Mouse (Mus musculus) 416B (cell line): Measurements from ENCODE around the gene Nckipsd.

Experiments used
- DNase-seq: peaks from one replicate; pipeline ENCODE4 v3.0.0; 2011; ENCODE audit warnings: low read depth

The Nckipsd gene

GRCm38 (mm10) chr9:108848419-108848818 lies 40.3 kb downstream of the Nckipsd start:
- no peak for DNase-seq

DNA sequence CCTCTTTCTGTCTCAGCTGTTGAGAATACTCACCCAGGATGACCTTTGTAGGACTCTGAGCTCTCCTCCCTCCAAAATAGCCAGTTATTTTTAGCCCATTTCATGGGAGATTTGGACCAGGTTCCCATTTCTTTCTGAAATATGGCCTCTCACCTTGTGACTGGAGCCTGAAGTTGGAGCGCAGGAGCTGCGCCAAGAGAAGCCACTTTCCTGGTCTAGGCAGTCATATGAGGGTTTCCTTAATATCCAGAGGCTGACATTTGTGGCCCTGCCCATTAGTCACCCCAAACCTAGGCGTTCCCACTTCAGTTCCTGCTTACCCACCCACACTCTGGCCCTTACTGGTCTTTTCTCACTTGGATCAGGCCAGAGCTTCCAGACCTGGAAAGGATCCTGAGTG lies 44.8 kb downstream of the Nckipsd start, which contains the start of gene Slc26a6:
Gene Slc26a6 (plus strand): TSS at position 308 of the 400 bp plus-strand sequence.
- DNase-seq, result peak; percentile 14

GRCm38 (mm10) chr9:108853635-108854240 lies 45.6 kb downstream of the Nckipsd start:
- DNase-seq, result peak; percentile 98

DNA sequence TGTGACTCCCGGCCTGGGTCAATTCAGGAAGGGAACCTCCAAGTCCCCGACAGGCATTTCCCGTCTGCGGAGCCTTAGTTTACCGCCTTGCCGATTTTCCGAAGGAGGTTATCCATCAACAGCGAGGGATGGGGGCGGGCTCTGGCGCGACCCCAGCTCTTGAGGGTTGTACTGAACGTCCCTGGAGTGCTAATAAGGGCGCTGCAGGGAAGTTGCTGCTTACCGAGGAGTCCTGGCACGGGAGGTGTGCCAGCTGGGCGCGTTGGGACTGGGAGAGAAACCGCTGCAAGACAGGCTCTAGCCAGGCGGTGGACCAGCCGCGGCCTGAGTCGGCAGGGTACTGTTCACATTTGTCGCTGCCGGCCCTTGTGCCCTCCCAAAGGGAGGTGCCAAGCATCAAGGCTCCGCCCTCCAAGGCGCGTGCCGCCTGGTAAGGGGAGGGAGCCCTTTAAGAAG lies 46.1 kb downstream of the Nckipsd start:
- peak; percentile 94 for DNase-seq

DNA sequence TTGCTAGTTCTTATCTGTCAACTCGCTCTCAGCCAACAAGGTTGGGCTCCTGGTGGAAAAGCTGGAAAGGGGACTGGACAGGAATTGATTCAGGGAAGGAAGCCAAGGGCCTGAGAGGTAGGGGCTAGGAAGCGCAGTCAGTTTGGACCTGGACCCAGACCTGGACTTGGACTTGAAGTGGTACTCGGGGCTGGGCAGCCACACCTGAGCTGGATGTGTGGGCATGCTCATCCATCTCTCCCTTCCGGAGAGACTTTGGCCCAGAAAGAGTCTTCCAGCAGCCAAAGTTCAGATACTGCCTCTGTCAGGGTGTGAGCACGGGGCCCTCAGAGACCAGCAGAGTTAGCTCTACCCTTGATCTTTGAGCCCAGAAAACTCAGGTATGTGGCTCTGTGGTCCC lies 47.2 kb downstream of the Nckipsd start:
- DNase-seq, result no peak

DNA sequence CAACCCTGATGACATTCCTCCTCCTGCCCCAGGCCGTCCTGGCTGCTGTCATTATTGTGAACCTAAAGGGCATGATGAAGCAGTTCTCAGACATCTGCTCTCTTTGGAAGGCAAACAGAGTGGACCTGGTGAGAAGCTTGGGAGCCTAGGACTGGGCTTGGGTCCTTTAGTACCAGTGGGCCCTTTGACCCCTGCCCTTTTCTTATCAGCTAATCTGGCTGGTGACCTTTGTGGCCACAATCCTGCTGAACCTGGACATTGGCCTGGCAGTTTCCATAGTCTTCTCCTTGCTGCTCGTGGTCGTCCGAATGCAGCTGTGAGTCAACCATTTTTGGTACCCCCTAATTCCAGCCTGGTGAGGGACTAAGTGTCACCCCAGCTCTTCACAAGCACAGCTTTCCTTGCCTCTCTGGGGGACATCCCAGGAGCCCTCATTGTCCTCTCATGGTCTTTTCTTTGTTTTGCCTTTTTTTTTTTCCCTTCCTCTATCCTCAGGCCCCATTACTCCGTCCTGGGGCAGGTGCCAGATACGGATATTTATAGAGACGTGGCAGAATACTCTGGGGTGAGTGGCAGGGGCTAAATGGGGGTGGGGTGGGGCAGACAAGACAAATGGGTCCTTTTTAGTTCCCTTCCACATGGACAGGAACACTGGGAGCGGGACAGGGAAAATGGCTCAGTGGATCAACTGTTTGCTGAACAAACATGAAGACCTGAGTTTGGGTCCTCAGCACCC lies 50.8 kb downstream of the Nckipsd start:
- DNase-seq, result no peak
